Mouse (Mus musculus) forebrain, embryonic 13.5 days (tissue): ENCODE results near the gene Dop1b. TPM values are rescaled to one million over a fixed set of nuclear protein-coding genes. Genes with fewer than 3 reads are reported as not detected.

Experiments used
- ATAC-seq: fragments of 200-750 bp; cut with Nextera tagmentation; 2 replicates; pipeline ENCODE4 v1.8.0; 2017
- H3K27ac ChIP-seq: fragments of 300-500 bp; sonication (generic); 2 replicates; pipeline ENCODE4 v1.5.1; 2015; ENCODE audit warnings: inconsistent platforms, mild to moderate bottlenecking, moderate library complexity
- H3K27me3 ChIP-seq: fragments of 300-500 bp; sonication (generic); 2 replicates; pipeline ENCODE4 v1.6.1; 2015; ENCODE audit warnings: mild to moderate bottlenecking, inconsistent platforms
- H3K36me3 ChIP-seq: fragments of 300-500 bp; sonication (generic); 2 replicates; pipeline ENCODE4 v1.6.1; 2015; ENCODE audit warnings: mild to moderate bottlenecking, inconsistent platforms; ENCODE audit not compliant: poor library complexity, severe bottlenecking
- H3K4me1 ChIP-seq: fragments of 300-500 bp; sonication (generic); 2 replicates; pipeline ENCODE4 v1.6.1; 2015; ENCODE audit warnings: inconsistent platforms
- H3K4me2 ChIP-seq: fragments of 300-500 bp; sonication (generic); 2 replicates; pipeline ENCODE4 v1.6.1; 2015; ENCODE audit warnings: inconsistent platforms, mild to moderate bottlenecking, moderate library complexity
- H3K4me3 ChIP-seq: fragments of 300-500 bp; sonication (generic); 2 replicates; pipeline ENCODE4 v1.5.1; 2015; ENCODE audit warnings: mild to moderate bottlenecking, inconsistent platforms
- H3K9ac ChIP-seq: fragments of 300-500 bp; sonication (generic); 2 replicates; pipeline ENCODE4 v1.6.1; 2015; ENCODE audit warnings: mild to moderate bottlenecking, inconsistent platforms
- H3K9me3 ChIP-seq: fragments of 300-500 bp; sonication (generic); replicated peaks from 2 replicates; pipeline ENCODE4 v1.6.1; 2016; ENCODE audit warnings: inconsistent platforms
- WGBS: fragments of 180-500 bp; shearing (Covaris S2); methylation state at CpG from one replicate; pipeline ENCODE4 v1.1.7; 2015; 5-methylcytosine and 5-hydroxymethylcytosine counted together
- polyA plus RNA-seq: library from polyadenylated mRNA; unstranded; fragments of >200 nt; fragmentation: Nextera tagmentation; extraction: Ambion mirVana; gene quantifications from 2 replicates; pipeline ENCODE4 v1.2.1, GENCODE M21; 2015

Gene Dop1b
- polyA plus RNA-seq, 1 experiment from 2014 or later: 17.1 TPM

DNA sequence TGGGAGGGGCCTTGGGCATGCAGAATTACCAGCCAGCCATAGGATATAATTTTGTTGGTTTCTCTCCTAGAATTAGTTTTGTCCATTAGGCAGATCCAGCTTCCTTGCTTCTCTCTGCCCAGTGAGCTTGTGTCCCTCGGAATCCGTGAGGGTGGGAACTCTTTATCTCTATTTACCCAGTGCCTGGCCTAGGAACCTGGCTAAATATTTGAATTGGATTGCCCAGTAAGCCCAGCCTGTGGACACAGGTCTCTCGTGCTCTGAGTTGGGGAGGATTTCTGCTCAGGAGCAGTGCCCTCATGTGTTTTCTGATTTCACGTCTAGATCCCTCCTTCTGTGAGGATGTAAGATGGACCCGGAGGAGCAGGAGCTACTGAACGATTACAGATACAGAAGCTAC is 4.1 kb downstream of the Dop1b start:
- WGBS: 91% methylated on average over 6 of the region's 6 CpGs
- Histone ChIP-seq H3K27me3 (no peaks in the 10 kb centered on the region; the same call in 1 of the 2 replicates), H3K4me3 (no peak overlapping the region), H3K9me3 (no peaks in the 10 kb centered on the region), H3K27ac (no peak overlapping the region), H3K4me1 (peaks cover 24% of the 10 kb centered on the region), H3K4me2 (no peak overlapping the region), H3K36me3 (peaks cover 8% of the 10 kb centered on the region; the same call in 1 of the 2 replicates), H3K9ac (no peak overlapping the region)
- ATAC-seq: no peak

DNA sequence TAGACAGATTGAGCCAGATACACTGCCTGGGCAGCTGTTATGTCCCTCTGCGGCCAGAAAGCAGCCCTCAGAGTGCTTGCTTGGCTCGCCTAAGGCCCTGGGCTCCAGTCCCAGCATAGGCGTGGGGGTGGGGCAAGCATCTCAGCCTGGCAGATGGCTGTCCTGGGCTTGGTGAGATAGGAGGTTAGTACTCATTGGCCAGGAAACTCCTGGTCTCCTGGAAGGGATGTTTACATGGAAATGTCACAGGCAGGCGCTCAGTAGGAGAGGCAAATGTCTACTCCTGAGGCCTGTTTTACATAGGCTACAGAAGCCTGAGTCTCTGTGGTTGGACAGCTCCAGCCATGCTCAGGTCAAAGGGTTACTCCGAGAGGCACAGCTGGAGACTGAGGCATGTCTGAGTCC is 5.6 kb downstream of the Dop1b start:
- H3K27ac ChIP-seq: no peak overlapping the region; the same call in 1 of the 2 replicates
- no peak overlapping the region for H3K9ac ChIP-seq
- H3K4me1 ChIP-seq: peaks cover 22% of the 10 kb centered on the region
- WGBS: 24% methylated on average over 5 of the region's 5 CpGs
- no peaks in the 10 kb centered on the region for H3K9me3 ChIP-seq
- H3K27me3 ChIP-seq: no peaks in the 10 kb centered on the region; the same call in 1 of the 2 replicates
- no peak overlapping the region for H3K4me3 ChIP-seq
- H3K4me2 ChIP-seq: no peak overlapping the region
- ATAC-seq: peak; percentile 61; the same call in 1 of the 2 replicates
- H3K36me3 ChIP-seq: peaks cover 8% of the 10 kb centered on the region; the same call in 1 of the 2 replicates

DNA sequence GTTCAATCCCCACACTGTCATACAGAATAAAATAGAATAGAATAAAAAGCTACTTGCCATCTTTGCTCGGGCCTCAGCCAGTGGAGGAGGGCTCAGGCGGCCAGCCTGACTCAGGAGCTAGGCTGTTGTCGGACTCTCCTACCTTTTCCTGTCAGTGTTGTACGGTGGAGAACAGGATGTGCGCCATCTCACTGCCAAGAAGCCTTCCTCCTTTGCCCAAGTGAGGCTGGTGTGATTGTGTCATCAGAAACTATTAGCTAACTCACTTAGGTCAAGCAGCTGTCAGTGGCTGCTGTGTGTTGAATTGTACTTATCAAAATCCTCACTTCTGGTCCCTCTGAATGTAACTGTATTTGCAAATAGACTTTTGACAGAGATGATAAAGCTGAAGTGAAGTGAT is 10.1 kb downstream of the Dop1b start:
- Histone ChIP-seq H3K36me3 (peaks cover 8% of the 10 kb centered on the region; the same call in 1 of the 2 replicates), H3K9me3 (no peaks in the 10 kb centered on the region), H3K4me1 (peaks cover 7% of the 10 kb centered on the region), H3K4me2 (no peak overlapping the region), H3K9ac (no peak overlapping the region), H3K4me3 (no peak overlapping the region), H3K27me3 (no peaks in the 10 kb centered on the region), H3K27ac (no peak overlapping the region)
- no peak for ATAC-seq
- 83% methylated on average over 5 of the region's 5 CpGs for WGBS

DNA sequence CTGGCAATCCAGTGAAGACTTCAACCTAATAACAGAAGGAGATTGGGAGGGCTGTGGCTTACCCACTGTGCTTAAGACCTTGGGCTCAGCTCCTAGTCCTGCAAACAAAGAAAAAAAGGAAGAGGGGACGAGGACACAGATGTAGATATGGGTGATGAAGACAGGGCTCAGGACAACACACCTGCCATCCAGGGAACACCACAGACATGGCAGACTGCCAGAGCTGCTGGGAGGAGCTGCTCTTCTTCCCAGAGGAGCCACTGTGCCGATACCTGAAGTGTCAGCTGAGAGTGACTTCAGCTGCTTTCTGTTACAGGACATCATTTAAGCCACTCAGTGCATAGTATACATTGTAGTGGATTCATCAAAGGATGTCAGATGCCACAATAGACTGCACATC is 10.8 kb downstream of the Dop1b start:
- no peak overlapping the region for H3K4me2 ChIP-seq
- no peaks in the 10 kb centered on the region for H3K9me3 ChIP-seq
- ATAC-seq: no peak
- peaks cover 1% of the 10 kb centered on the region for H3K4me1 ChIP-seq
- no peak overlapping the region for H3K4me3 ChIP-seq
- no peak overlapping the region for H3K27ac ChIP-seq
- H3K36me3 ChIP-seq: peaks cover 2% of the 10 kb centered on the region; the same call in 1 of the 2 replicates
- 70% methylated on average over 2 of the region's 2 CpGs for WGBS
- H3K9ac ChIP-seq: no peak overlapping the region
- no peaks in the 10 kb centered on the region for H3K27me3 ChIP-seq

DNA sequence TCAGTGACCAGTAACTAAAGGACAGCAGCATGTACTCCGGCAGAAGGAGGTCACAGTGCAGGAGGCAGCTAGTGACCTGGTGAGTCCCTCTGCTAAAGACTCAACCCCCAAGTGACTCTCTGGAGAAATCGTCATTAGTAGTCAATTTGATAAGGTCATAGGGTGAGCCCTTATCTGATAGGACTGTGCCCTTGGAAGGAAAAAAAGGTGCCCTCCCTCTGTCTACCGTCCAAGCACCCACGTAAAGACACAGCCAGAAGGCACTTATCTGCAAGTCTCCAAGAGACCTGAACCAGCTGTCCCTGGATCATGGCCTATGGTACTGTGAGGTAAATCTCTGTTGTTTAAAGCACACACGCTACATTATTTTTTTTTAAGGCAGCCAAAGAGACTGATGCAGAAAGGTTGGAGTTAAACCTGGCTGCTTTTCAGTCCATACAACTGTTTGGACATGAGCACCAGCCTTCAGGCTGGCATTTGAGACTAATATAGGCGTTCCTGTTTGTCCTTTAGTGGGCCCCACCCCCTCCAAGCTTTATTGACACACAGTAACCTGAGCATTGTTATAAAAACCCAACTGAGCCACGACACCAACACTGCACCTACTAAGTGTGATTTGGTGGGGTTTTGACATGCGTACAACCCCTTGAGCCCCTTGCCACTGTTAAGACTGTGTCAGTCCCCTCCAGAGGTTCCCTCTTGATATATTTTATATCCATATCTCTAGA is 13.9 kb downstream of the Dop1b start:
- Histone ChIP-seq H3K4me1 (peaks cover 11% of the 10 kb centered on the region; the same call in 1 of the 2 replicates), H3K27me3 (no peaks in the 10 kb centered on the region), H3K36me3 (no peaks in the 10 kb centered on the region), H3K27ac (no peak overlapping the region), H3K4me3 (no peak overlapping the region), H3K9me3 (no peaks in the 10 kb centered on the region), H3K4me2 (no peak overlapping the region), H3K9ac (no peak overlapping the region)
- no peak for ATAC-seq
- WGBS: 84% methylated on average over 8 of the region's 8 CpGs

DNA sequence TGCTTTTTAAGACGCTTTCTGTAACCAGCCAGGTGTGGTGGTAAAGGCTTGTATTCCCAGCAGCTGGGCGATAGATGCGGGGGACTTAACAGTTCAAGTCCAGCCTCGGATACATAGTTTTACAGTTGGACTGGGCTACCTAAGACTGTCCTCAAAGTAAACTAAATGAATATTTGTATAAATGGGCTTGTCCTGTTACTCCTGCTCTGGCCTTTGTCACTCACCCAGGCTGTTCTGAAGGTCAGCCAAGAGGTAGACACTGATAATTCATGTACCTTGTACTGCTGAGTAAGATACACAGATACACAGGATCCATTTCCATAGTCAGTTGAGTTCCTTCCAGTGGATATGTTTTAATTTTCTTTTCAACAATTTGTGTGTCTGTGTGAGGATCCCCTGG is 14.5 kb downstream of the Dop1b start:
- ATAC-seq: no peak
- Histone ChIP-seq H3K4me1 (peaks cover 11% of the 10 kb centered on the region; the same call in 1 of the 2 replicates), H3K9me3 (no peaks in the 10 kb centered on the region), H3K9ac (no peak overlapping the region), H3K27ac (no peak overlapping the region), H3K36me3 (no peaks in the 10 kb centered on the region), H3K4me3 (no peak overlapping the region), H3K27me3 (no peaks in the 10 kb centered on the region), H3K4me2 (no peak overlapping the region)
- 96% methylated on average over 4 of the region's 4 CpGs for WGBS

DNA sequence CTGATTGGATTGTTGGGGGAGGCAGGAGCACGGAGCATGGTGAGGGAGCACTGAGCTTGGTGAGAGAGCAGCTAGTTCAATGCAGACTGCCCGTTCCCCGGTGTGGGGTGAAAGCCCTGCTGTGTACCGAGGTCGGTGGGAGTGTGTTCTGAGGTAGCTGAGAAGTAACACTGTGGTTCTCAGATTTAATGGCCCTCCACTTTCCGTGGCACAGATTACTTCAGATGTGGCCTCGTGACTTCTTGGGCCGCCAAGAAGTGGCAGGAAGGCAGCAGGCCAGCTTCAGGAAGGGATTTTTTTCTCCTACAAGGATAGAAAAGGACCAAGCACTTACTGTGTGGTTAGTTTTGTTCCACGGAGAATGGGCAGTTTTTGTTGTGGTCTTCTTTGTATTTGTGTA is 17.0 kb downstream of the Dop1b start:
- Histone ChIP-seq H3K36me3 (0 out of 2 replicates have a peak, but pooled peaks cover 7% of the 10 kb centered on the region), H3K27ac (no peak overlapping the region), H3K27me3 (no peaks in the 10 kb centered on the region), H3K4me1 (peaks cover 11% of the 10 kb centered on the region; the same call in 1 of the 2 replicates), H3K4me2 (no peak overlapping the region), H3K9me3 (no peaks in the 10 kb centered on the region), H3K9ac (no peak overlapping the region), H3K4me3 (no peak overlapping the region)
- WGBS: 75% methylated on average over 9 of the region's 9 CpGs
- ATAC-seq: no peak

DNA sequence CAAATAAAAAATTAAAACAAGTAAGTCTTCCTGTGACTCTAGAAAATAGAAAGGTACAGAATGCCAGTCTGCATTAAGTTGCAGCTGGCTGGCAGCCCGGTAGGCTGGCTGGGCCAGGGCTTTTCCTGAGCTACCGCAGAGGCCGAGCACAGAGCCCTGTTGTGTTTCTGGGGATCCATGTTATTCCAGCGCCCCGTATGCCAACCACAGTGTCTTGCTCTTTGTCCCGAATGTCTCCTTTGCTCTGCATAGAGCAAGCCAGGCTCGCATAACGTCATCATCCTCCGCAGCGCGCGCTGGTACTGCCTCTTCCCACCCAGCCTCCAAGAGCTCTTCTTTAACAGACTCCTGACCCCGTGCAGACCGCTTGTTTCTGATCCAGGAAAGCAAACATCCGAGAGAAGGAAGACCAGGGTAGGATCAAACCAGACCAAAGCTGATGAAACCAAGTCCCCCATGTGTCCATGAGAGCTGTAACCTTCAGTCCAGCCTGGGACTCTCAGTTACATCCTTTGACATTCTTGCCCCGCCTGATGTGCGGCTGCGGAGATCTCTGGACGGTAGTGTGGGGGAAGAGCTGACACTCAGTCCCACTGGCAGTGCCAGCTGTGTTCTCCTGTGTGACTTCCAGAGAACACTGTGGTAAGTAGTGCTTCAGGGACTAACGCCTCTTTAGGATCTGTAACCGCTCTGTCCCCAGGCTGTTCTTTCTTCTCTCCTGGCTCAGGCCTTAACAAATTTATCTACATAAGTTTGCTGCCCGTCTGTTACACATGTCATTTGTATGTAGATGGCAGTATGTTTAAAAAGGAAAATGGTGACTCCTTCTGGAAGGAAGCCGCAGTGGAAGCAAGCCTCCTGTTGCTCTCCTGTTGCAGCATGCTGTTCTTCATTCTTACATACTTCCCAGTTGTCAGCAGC is 18.4 kb downstream of the Dop1b start:
- H3K9ac ChIP-seq: no peak overlapping the region
- ATAC-seq: peak; percentile 63; the same call in 1 of the 2 replicates
- 78% methylated on average over 23 of the region's 23 CpGs for WGBS
- H3K4me3 ChIP-seq: no peak overlapping the region
- peaks cover 11% of the 10 kb centered on the region; the same call in 1 of the 2 replicates for H3K36me3 ChIP-seq
- no peaks in the 10 kb centered on the region for H3K27me3 ChIP-seq
- peak overlapping the region; percentile 22; the same call in 1 of the 2 replicates for H3K27ac ChIP-seq
- H3K4me2 ChIP-seq: no peak overlapping the region
- H3K9me3 ChIP-seq: no peaks in the 10 kb centered on the region
- peaks cover 11% of the 10 kb centered on the region; the same call in 1 of the 2 replicates for H3K4me1 ChIP-seq

DNA sequence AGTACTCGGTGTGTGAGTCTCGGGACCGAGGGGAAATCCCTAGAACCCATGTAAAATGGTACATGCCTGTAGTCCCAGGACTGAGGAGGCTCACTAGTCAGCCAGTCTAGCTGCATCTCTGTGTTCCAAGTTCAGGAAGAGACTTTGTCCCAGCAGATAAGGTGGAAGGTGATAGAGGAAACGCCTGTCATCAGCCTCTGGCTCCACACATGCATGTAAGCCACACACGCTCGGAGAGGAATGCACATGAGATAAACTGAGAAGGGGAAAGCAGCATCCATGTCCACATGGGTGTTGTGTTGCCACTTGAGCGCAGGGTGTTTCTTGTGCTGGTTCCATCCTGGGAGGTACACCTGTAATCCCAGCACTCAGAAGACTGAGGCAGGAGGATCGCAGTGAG is 19.6 kb downstream of the Dop1b start:
- Histone ChIP-seq H3K27me3 (no peaks in the 10 kb centered on the region), H3K4me2 (no peak overlapping the region), H3K27ac (no peak overlapping the region), H3K36me3 (peaks cover 12% of the 10 kb centered on the region; the same call in 1 of the 2 replicates), H3K9ac (no peak overlapping the region), H3K4me3 (no peak overlapping the region), H3K9me3 (no peaks in the 10 kb centered on the region), H3K4me1 (peaks cover 11% of the 10 kb centered on the region; the same call in 1 of the 2 replicates)
- 90% methylated on average over 8 of the region's 8 CpGs for WGBS
- no peak for ATAC-seq

DNA sequence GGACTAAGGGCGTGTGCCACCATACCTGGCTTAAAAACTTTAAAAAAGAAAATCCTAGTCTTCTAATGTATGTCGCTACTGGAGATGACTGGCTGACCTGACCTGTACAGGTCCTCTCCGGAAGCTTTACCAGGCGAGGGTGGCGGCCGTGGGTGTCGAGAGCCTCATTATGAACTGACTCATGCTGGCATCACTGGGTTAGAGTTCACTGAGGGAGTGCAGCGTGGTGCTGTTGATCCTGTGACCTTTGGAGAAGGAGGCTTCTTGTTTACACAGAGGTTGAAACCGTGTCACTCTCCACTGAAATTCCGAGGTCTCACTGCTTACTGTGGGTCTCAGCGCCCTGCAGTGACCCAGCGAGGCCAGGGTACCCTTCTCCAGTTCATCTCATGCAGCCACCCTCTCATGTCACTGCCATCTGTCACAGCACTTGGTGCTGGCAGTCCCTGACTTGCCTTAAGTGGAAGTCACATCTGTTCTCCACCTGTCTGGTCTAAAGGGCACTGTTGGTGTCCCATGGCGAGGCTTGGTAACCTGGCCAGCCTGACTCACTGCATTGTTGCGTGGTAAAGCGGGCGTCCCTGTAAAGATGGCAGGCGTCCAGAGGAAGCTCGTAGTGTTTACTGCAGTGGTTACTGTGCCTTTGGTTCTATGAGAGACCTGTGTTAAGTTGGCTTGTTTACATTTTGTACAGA is 21.3 kb downstream of the Dop1b start:
- no peak for ATAC-seq
- Histone ChIP-seq H3K9ac (no peak overlapping the region), H3K9me3 (no peaks in the 10 kb centered on the region), H3K4me2 (no peak overlapping the region), H3K27ac (no peak overlapping the region), H3K27me3 (no peaks in the 10 kb centered on the region), H3K4me3 (no peak overlapping the region), H3K36me3 (peaks cover 12% of the 10 kb centered on the region; the same call in 1 of the 2 replicates), H3K4me1 (peaks cover 11% of the 10 kb centered on the region; the same call in 1 of the 2 replicates)
- WGBS: 87% methylated on average over 18 of the region's 18 CpGs

DNA sequence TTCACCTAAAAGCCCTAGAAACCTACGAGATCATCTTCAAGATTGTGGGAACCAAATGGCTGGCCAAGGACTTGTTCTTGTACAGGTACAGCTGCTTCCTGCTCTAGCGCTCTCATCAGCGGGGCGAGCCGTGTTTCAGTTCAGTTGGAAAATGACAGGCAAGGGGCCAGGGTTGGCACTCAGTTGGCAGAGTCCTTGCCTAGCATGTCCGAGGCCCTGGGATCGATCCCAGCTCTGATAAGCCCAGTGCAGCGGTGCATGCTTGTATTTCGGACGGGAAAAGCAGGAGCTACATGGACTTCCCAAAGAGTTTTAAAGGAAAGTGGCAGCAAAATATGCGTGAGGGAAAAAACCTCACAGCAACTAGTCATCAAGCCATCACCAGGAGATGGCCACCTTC is 27.5 kb downstream of the Dop1b start:
- WGBS: 90% methylated on average over 11 of the region's 11 CpGs
- Histone ChIP-seq H3K9ac (no peak overlapping the region), H3K4me2 (no peak overlapping the region), H3K27ac (no peak overlapping the region), H3K4me3 (no peak overlapping the region), H3K9me3 (no peaks in the 10 kb centered on the region), H3K36me3 (peaks cover 18% of the 10 kb centered on the region), H3K4me1 (no peaks in the 10 kb centered on the region), H3K27me3 (no peaks in the 10 kb centered on the region)
- no peak for ATAC-seq
